Mouse (Mus musculus): ENCODE results near the gene Lrmp. TPM values are rescaled to one million over a fixed set of nuclear protein-coding genes. Genes with fewer than 3 reads are reported as not detected.

Gene Lrmp
- polyA plus RNA-seq, 1 experiment from 2014 or later, result 26.3 TPM

- Histone ChIP-seq H3K9ac (ENCODE audit: low read length) (no peak overlapping the region; the same call in 1 of the 2 replicates), H3K27me3 (ENCODE audit: control insufficient read depth, insufficient read depth, low read length) (peaks cover 4% of the 10 kb centered on the region; the same call in 1 of the 2 replicates), H3K27ac (ENCODE audit: low read length) (peak overlapping the region; percentile 46), H3K36me3 (ENCODE audit: control insufficient read depth, insufficient read depth) (no peaks in the 10 kb centered on the region), H3K4me2 (ENCODE audit: low read depth, low read length) (peak overlapping the region; percentile 8; the same call in 1 of the 2 replicates), H3K4me3 (ENCODE audit: low read length) (no peak overlapping the region), H3K9me3 (replicated peaks; ENCODE audit: control insufficient read depth, low read length) (no peaks in the 10 kb centered on the region), H3K4me1 (ENCODE audit: control insufficient read depth, insufficient read depth, low read length) (peaks cover 25% of the 10 kb centered on the region)
- ATAC-seq (replicated peaks; ENCODE audit: extremely low read depth, insufficient read depth, low FRiP score), result peak; percentile 82
- WGBS, result 10% methylated on average over 11 of the region's 11 CpGs
These were observed 58.3 kb downstream of the Lrmp start for GRCm38 (mm10) chr6:145173781-145174191.

GRCm38 (mm10) chr6:145175571-145175981, 60.1 kb downstream of the Lrmp start:
- no peaks in the 10 kb centered on the region for H3K36me3 ChIP-seq (ENCODE audit: control insufficient read depth, insufficient read depth)
- H3K9ac ChIP-seq (ENCODE audit: low read length), result no peak overlapping the region
- 39% methylated on average over 9 of the region's 9 CpGs for WGBS
- H3K27ac ChIP-seq (ENCODE audit: low read length), result no peak overlapping the region
- H3K4me1 ChIP-seq (ENCODE audit: control insufficient read depth, insufficient read depth, low read length), result peaks cover 25% of the 10 kb centered on the region
- H3K9me3 ChIP-seq (replicated peaks; ENCODE audit: control insufficient read depth, low read length), result no peaks in the 10 kb centered on the region
- H3K4me2 ChIP-seq (ENCODE audit: low read depth, low read length), result 0 out of 2 replicates have a peak overlapping the region, but pooled peaks have one; percentile 11
- no peak overlapping the region for H3K4me3 ChIP-seq (ENCODE audit: low read length)
- H3K27me3 ChIP-seq (ENCODE audit: control insufficient read depth, insufficient read depth, low read length), result peaks cover 4% of the 10 kb centered on the region; the same call in 1 of the 2 replicates
- ATAC-seq (replicated peaks; ENCODE audit: extremely low read depth, insufficient read depth, low FRiP score), result no peak

- peaks cover 4% of the 10 kb centered on the region; the same call in 1 of the 2 replicates for H3K27me3 ChIP-seq (ENCODE audit: control insufficient read depth, insufficient read depth, low read length)
- 72% methylated on average over 10 of the region's 10 CpGs for WGBS
- no peak overlapping the region for H3K9ac ChIP-seq (ENCODE audit: low read length)
- no peak overlapping the region for H3K4me2 ChIP-seq (ENCODE audit: low read depth, low read length)
- no peak overlapping the region for H3K27ac ChIP-seq (ENCODE audit: low read length)
- H3K9me3 ChIP-seq (replicated peaks; ENCODE audit: control insufficient read depth, low read length), result no peaks in the 10 kb centered on the region
- no peak overlapping the region for H3K4me3 ChIP-seq (ENCODE audit: low read length)
- no peaks in the 10 kb centered on the region for H3K36me3 ChIP-seq (ENCODE audit: control insufficient read depth, insufficient read depth)
- no peak for ATAC-seq (replicated peaks; ENCODE audit: extremely low read depth, insufficient read depth, low FRiP score)
- peaks cover 25% of the 10 kb centered on the region for H3K4me1 ChIP-seq (ENCODE audit: control insufficient read depth, insufficient read depth, low read length)
These were observed 61.0 kb downstream of the Lrmp start for GRCm38 (mm10) chr6:145176474-145176873.

GRCm38 (mm10) chr6:145179665-145180064, 64.2 kb downstream of the Lrmp start:
- H3K27ac ChIP-seq (ENCODE audit: low read length), result no peak overlapping the region
- no peak overlapping the region for H3K4me3 ChIP-seq (ENCODE audit: low read length)
- ATAC-seq (replicated peaks; ENCODE audit: extremely low read depth, insufficient read depth, low FRiP score), result no peak
- no peaks in the 10 kb centered on the region for H3K36me3 ChIP-seq (ENCODE audit: control insufficient read depth, insufficient read depth)
- WGBS, result 40% methylated on average over 6 of the region's 6 CpGs
- H3K9me3 ChIP-seq (replicated peaks; ENCODE audit: control insufficient read depth, low read length), result no peaks in the 10 kb centered on the region
- peaks cover 4% of the 10 kb centered on the region; the same call in 1 of the 2 replicates for H3K27me3 ChIP-seq (ENCODE audit: control insufficient read depth, insufficient read depth, low read length)
- H3K4me2 ChIP-seq (ENCODE audit: low read depth, low read length), result no peak overlapping the region
- H3K4me1 ChIP-seq (ENCODE audit: control insufficient read depth, insufficient read depth, low read length), result peaks cover 13% of the 10 kb centered on the region
- no peak overlapping the region for H3K9ac ChIP-seq (ENCODE audit: low read length)

- Histone ChIP-seq H3K36me3 (ENCODE audit: control insufficient read depth, insufficient read depth) (no peaks in the 10 kb centered on the region), H3K4me3 (ENCODE audit: low read length) (peak overlapping the region; percentile 30), H3K4me2 (ENCODE audit: low read depth, low read length) (peak overlapping the region; percentile 49), H3K9me3 (replicated peaks; ENCODE audit: control insufficient read depth, low read length) (no peaks in the 10 kb centered on the region), H3K27ac (ENCODE audit: low read length) (peak overlapping the region; percentile 67), H3K27me3 (ENCODE audit: control insufficient read depth, insufficient read depth, low read length) (no peaks in the 10 kb centered on the region), H3K4me1 (ENCODE audit: control insufficient read depth, insufficient read depth, low read length) (peaks cover 7% of the 10 kb centered on the region), H3K9ac (ENCODE audit: low read length) (peak overlapping the region; percentile 8; the same call in 1 of the 2 replicates)
- WGBS, result 15% methylated on average over 8 of the region's 8 CpGs
- ATAC-seq (replicated peaks; ENCODE audit: extremely low read depth, insufficient read depth, low FRiP score), result peak; percentile 83
These were observed 66.6 kb downstream of the Lrmp start for GRCm38 (mm10) chr6:145182044-145182443.

- Histone ChIP-seq H3K27me3 (ENCODE audit: control insufficient read depth, insufficient read depth, low read length) (no peaks in the 10 kb centered on the region), H3K9ac (ENCODE audit: low read length) (no peak overlapping the region), H3K9me3 (replicated peaks; ENCODE audit: control insufficient read depth, low read length) (no peaks in the 10 kb centered on the region), H3K27ac (ENCODE audit: low read length) (no peak overlapping the region), H3K4me3 (ENCODE audit: low read length) (no peak overlapping the region), H3K36me3 (ENCODE audit: control insufficient read depth, insufficient read depth) (no peaks in the 10 kb centered on the region), H3K4me1 (ENCODE audit: control insufficient read depth, insufficient read depth, low read length) (peaks cover 7% of the 10 kb centered on the region), H3K4me2 (ENCODE audit: low read depth, low read length) (no peak overlapping the region)
- no peak for ATAC-seq (replicated peaks; ENCODE audit: extremely low read depth, insufficient read depth, low FRiP score)
- 86% methylated on average over 1 of the region's 1 CpGs for WGBS
These were observed 70.6 kb downstream of the Lrmp start for GRCm38 (mm10) chr6:145186096-145186495.

- H3K4me3 ChIP-seq (ENCODE audit: low read length), result peak overlapping the region; percentile 47
- H3K9me3 ChIP-seq (replicated peaks; ENCODE audit: control insufficient read depth, low read length), result no peaks in the 10 kb centered on the region
- WGBS, result 51% methylated on average over 27 of the region's 27 CpGs
- no peak overlapping the region for H3K27ac ChIP-seq (ENCODE audit: low read length)
- peak overlapping the region; percentile 66 for H3K4me2 ChIP-seq (ENCODE audit: low read depth, low read length)
- no peaks in the 10 kb centered on the region for H3K27me3 ChIP-seq (ENCODE audit: control insufficient read depth, insufficient read depth, low read length)
- no peaks in the 10 kb centered on the region for H3K4me1 ChIP-seq (ENCODE audit: control insufficient read depth, insufficient read depth, low read length)
- peak overlapping the region; percentile 43 for H3K9ac ChIP-seq (ENCODE audit: low read length)
- H3K36me3 ChIP-seq (ENCODE audit: control insufficient read depth, insufficient read depth), result no peaks in the 10 kb centered on the region
- ATAC-seq (replicated peaks; ENCODE audit: extremely low read depth, insufficient read depth, low FRiP score), result peak; percentile 19; the same call in 1 of the 2 replicates
These were observed 71.9 kb downstream of the Lrmp start for GRCm38 (mm10) chr6:145187093-145188088.

- Histone ChIP-seq H3K9me3 (replicated peaks; ENCODE audit: control insufficient read depth, low read length) (no peaks in the 10 kb centered on the region), H3K4me3 (ENCODE audit: low read length) (no peak overlapping the region), H3K36me3 (ENCODE audit: control insufficient read depth, insufficient read depth) (no peaks in the 10 kb centered on the region), H3K27me3 (ENCODE audit: control insufficient read depth, insufficient read depth, low read length) (no peaks in the 10 kb centered on the region), H3K4me2 (ENCODE audit: low read depth, low read length) (no peak overlapping the region), H3K27ac (ENCODE audit: low read length) (no peak overlapping the region), H3K9ac (ENCODE audit: low read length) (no peak overlapping the region), H3K4me1 (ENCODE audit: control insufficient read depth, insufficient read depth, low read length) (no peaks in the 10 kb centered on the region)
- WGBS, result 84% methylated on average over 3 of the region's 3 CpGs
- no peak for ATAC-seq (replicated peaks; ENCODE audit: extremely low read depth, insufficient read depth, low FRiP score)
These were observed 77.6 kb downstream of the Lrmp start for GRCm38 (mm10) chr6:145193038-145193437.

GRCm38 (mm10) chr6:145193446-145193845, 78.0 kb downstream of the Lrmp start:
- Histone ChIP-seq H3K36me3 (ENCODE audit: control insufficient read depth, insufficient read depth) (no peaks in the 10 kb centered on the region), H3K9ac (ENCODE audit: low read length) (no peak overlapping the region), H3K9me3 (replicated peaks; ENCODE audit: control insufficient read depth, low read length) (no peaks in the 10 kb centered on the region), H3K4me1 (ENCODE audit: control insufficient read depth, insufficient read depth, low read length) (no peaks in the 10 kb centered on the region), H3K4me3 (ENCODE audit: low read length) (no peak overlapping the region), H3K27me3 (ENCODE audit: control insufficient read depth, insufficient read depth, low read length) (no peaks in the 10 kb centered on the region), H3K4me2 (ENCODE audit: low read depth, low read length) (no peak overlapping the region), H3K27ac (ENCODE audit: low read length) (no peak overlapping the region)
- no peak for ATAC-seq (replicated peaks; ENCODE audit: extremely low read depth, insufficient read depth, low FRiP score)
- WGBS, result 70% methylated on average over 11 of the region's 11 CpGs
